Mouse (Mus musculus): ENCODE measurements around the gene Tm7sf3. TPM values are rescaled to one million over a fixed set of nuclear protein-coding genes. Genes with fewer than 3 reads are reported as not detected.

Tm7sf3 gene
- polyA plus RNA-seq, 1 experiment from 2014 or later: 21.9 TPM

DNA sequence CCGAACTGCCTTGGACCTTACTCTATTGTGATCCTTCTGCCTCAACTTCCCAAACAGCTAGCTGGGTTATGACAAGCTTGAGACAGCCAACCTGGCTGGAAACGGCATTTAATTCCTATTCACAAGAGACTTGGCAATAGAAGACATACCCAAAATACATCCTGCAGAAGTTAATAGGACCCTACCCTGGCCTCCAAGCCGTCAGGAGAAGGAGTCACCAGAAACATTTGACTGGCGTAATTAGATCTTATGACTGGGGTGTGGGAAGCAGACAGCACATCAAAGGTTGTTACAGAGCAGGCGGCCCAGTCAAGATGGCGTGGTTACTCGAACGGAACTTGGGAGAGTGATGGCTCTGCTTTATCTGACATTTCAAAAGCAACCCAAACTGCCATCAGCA lies 10.8 kb downstream of the Tm7sf3 start:
- Histone ChIP-seq H3K27ac (ENCODE audit: low read length) (peak overlapping the region; percentile 90), H3K4me1 (ENCODE audit: control insufficient read depth, low read depth, low read length) (peaks cover 48% of the 10 kb centered on the region), H3K4me3 (ENCODE audit: low read depth, low read length) (peak overlapping the region; percentile 22; the same call in 1 of the 2 replicates), H3K9me3 (replicated peaks; ENCODE audit: control insufficient read depth, low read length) (no peaks in the 10 kb centered on the region), H3K9ac (ENCODE audit: low read depth, low read length) (peak overlapping the region; percentile 49), H3K36me3 (ENCODE audit: control insufficient read depth, insufficient read depth) (no peaks in the 10 kb centered on the region), H3K27me3 (ENCODE audit: control insufficient read depth, insufficient read depth, low read depth, low read length) (no peaks in the 10 kb centered on the region), H3K4me2 (ENCODE audit: low read depth, low read length) (peak overlapping the region; percentile 87)
- no peak for ATAC-seq (ENCODE audit: low read depth)
- WGBS (ENCODE audit: insufficient replicate concordance): 38% methylated on average over 8 of the region's 8 CpGs

DNA sequence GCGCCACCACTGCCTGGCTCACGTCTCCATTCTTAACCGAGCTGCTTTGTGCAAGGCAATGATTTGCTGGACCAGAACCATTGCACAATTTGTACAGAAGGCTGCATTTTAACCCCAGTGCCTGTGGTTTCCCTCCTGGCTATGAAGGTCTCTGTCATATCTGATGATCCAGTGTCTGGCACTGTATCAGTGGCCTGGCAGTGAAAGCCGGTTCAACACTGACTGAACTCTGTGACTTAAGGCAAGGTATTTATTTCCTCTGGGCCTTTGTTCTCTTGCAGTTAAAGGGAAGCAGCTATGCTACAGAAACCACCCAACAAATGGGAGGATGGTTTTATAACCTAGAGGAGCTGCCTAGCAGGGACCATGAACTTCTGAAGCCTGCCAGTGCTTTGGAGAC lies 11.7 kb downstream of the Tm7sf3 start:
- peak overlapping the region; percentile 87 for H3K4me2 ChIP-seq (ENCODE audit: low read depth, low read length)
- H3K27ac ChIP-seq (ENCODE audit: low read length): peak overlapping the region; percentile 90
- H3K9ac ChIP-seq (ENCODE audit: low read depth, low read length): peak overlapping the region; percentile 38
- H3K4me1 ChIP-seq (ENCODE audit: control insufficient read depth, low read depth, low read length): peaks cover 48% of the 10 kb centered on the region
- WGBS (ENCODE audit: insufficient replicate concordance): 38% methylated on average over 4 of the region's 4 CpGs
- H3K27me3 ChIP-seq (ENCODE audit: control insufficient read depth, insufficient read depth, low read depth, low read length): no peaks in the 10 kb centered on the region
- ATAC-seq (ENCODE audit: low read depth): no peak
- no peaks in the 10 kb centered on the region for H3K36me3 ChIP-seq (ENCODE audit: control insufficient read depth, insufficient read depth)
- H3K9me3 ChIP-seq (replicated peaks; ENCODE audit: control insufficient read depth, low read length): no peaks in the 10 kb centered on the region
- no peak overlapping the region for H3K4me3 ChIP-seq (ENCODE audit: low read depth, low read length)

DNA sequence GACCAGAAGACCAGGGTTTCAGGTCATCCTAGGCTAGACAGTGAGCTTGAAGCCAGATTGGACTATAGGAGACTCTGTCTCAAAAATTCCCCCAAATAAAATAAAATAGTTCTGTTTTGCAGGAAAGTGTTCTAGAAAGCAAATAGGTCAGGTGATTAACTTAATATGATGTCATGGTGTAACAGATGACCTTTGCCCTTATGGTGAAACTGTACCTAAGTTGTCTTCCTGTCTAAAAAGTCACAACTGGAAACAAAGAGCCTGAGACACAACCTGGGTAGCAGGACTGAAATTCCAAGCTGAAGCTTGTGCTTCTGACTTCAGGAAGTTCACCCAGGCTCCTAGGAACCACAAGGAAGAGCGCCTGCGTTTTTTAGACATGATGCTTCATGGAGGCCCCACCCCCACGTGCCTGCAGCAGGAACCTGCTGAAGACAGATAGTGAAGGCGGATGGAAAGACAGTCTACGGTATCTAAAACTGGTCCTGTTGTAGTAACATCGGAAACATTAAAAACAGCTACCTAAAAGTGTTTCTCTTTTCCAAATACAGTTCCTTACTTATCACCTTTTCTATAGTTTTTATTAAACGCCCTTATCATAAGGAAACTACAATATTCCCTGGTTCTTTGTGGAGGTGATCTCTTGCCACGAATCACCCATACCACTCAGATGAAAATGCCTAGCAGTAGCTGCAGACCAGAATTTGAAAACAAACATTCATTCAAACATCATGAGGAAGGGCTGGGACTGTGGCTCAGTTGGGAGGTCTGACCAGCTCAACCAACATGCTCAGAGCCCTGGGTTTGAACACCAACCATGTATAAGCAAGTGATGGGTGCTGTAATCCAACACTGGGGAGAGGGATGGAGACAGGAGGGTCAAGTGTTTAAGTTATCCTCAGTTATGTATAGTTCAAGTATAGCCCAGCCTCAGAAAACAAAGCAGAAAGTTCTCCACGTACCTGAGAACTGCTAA lies 12.6 kb downstream of the Tm7sf3 start:
- Histone ChIP-seq H3K9me3 (replicated peaks; ENCODE audit: control insufficient read depth, low read length) (no peaks in the 10 kb centered on the region), H3K27me3 (ENCODE audit: control insufficient read depth, insufficient read depth, low read depth, low read length) (no peaks in the 10 kb centered on the region), H3K27ac (ENCODE audit: low read length) (peak overlapping the region; percentile 90), H3K9ac (ENCODE audit: low read depth, low read length) (peak overlapping the region; percentile 38), H3K4me1 (ENCODE audit: control insufficient read depth, low read depth, low read length) (peaks cover 47% of the 10 kb centered on the region), H3K4me3 (ENCODE audit: low read depth, low read length) (peak overlapping the region; percentile 18), H3K36me3 (ENCODE audit: control insufficient read depth, insufficient read depth) (no peaks in the 10 kb centered on the region), H3K4me2 (ENCODE audit: low read depth, low read length) (peak overlapping the region; percentile 87)
- ATAC-seq (ENCODE audit: low read depth): peak; percentile 74
- WGBS (ENCODE audit: insufficient replicate concordance): 27% methylated on average over 9 of the region's 9 CpGs

DNA sequence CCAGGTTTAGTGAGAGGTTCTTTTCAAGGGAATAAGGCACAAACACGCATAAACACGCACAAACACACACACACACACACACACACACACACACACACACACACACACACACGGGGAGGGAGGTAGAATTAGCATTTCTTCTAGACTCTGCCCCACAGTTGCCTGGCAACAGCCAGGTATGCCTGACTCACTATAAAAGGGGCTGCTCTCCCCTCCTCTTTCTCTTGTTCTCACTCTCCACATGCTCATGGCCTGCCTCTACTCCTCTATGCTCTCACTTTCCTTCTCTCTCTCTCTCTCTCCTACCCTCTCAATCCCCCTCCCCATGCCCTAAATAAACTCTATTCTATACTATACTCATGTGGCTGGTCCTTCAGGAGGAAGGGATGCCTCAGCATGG lies 14.5 kb downstream of the Tm7sf3 start:
- peaks cover 40% of the 10 kb centered on the region for H3K4me1 ChIP-seq (ENCODE audit: control insufficient read depth, low read depth, low read length)
- no peak overlapping the region for H3K4me3 ChIP-seq (ENCODE audit: low read depth, low read length)
- 0 out of 2 replicates have a peak overlapping the region, but pooled peaks have one; percentile 18 for H3K27ac ChIP-seq (ENCODE audit: low read length)
- no peak overlapping the region for H3K4me2 ChIP-seq (ENCODE audit: low read depth, low read length)
- no peaks in the 10 kb centered on the region for H3K9me3 ChIP-seq (replicated peaks; ENCODE audit: control insufficient read depth, low read length)
- no peaks in the 10 kb centered on the region for H3K27me3 ChIP-seq (ENCODE audit: control insufficient read depth, insufficient read depth, low read depth, low read length)
- H3K9ac ChIP-seq (ENCODE audit: low read depth, low read length): no peak overlapping the region
- 69% methylated on average over 3 of the region's 3 CpGs for WGBS (ENCODE audit: insufficient replicate concordance)
- peaks cover 9% of the 10 kb centered on the region for H3K36me3 ChIP-seq (ENCODE audit: control insufficient read depth, insufficient read depth)
- no peak for ATAC-seq (ENCODE audit: low read depth)

DNA sequence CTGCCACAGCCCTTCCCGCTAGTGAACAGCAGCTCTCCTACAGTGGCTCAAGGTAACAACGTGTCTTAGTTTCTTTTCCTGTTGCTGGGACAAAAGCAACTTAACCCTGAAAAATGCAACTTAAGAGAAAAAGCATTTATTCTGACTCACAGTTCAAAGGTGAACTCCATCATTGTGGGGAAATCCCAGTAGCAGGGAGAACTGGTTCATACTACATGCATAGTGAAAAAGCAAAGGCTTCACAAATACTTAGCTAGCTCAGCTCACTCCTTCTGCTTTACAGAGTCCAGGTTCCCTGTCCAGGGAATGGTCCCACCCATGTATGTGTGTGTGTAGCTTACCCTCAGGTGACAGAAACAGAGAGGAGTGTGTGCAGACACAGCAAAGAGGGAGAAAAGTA lies 26.0 kb downstream of the Tm7sf3 start:
- peaks cover 35% of the 10 kb centered on the region for H3K4me1 ChIP-seq (ENCODE audit: control insufficient read depth, low read depth, low read length)
- H3K9ac ChIP-seq (ENCODE audit: low read depth, low read length): no peak overlapping the region
- WGBS (ENCODE audit: insufficient replicate concordance): 87% methylated on average over 2 of the region's 2 CpGs
- H3K4me3 ChIP-seq (ENCODE audit: low read depth, low read length): no peak overlapping the region
- H3K36me3 ChIP-seq (ENCODE audit: control insufficient read depth, insufficient read depth): peaks cover 55% of the 10 kb centered on the region
- H3K27ac ChIP-seq (ENCODE audit: low read length): no peak overlapping the region
- H3K27me3 ChIP-seq (ENCODE audit: control insufficient read depth, insufficient read depth, low read depth, low read length): no peaks in the 10 kb centered on the region
- no peak for ATAC-seq (ENCODE audit: low read depth)
- H3K4me2 ChIP-seq (ENCODE audit: low read depth, low read length): no peak overlapping the region
- H3K9me3 ChIP-seq (replicated peaks; ENCODE audit: control insufficient read depth, low read length): no peaks in the 10 kb centered on the region

DNA sequence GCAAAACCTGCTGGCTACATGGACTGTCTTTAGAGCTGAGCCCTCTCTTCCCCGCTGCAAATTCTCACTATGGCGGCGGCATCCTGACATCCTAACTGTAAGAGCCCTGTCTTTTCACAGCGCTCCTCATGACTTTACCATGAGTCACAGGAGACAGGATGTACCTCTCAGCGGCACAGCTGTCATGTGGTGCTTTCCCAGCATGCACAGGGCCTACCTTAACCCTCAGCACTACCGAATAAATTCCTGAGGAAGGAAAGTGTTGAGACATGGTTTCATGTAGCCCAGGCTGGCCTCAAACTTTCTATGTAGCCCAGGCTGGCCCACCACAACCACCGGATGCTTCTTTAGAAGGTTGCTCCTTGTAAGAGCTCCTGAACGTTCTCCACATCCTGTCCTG lies 26.7 kb downstream of the Tm7sf3 start:
- Histone ChIP-seq H3K9me3 (replicated peaks; ENCODE audit: control insufficient read depth, low read length) (no peaks in the 10 kb centered on the region), H3K9ac (ENCODE audit: low read depth, low read length) (no peak overlapping the region), H3K4me1 (ENCODE audit: control insufficient read depth, low read depth, low read length) (peaks cover 37% of the 10 kb centered on the region), H3K4me2 (ENCODE audit: low read depth, low read length) (no peak overlapping the region), H3K27me3 (ENCODE audit: control insufficient read depth, insufficient read depth, low read depth, low read length) (no peaks in the 10 kb centered on the region), H3K4me3 (ENCODE audit: low read depth, low read length) (no peak overlapping the region), H3K36me3 (ENCODE audit: control insufficient read depth, insufficient read depth) (peaks cover 53% of the 10 kb centered on the region), H3K27ac (ENCODE audit: low read length) (no peak overlapping the region)
- WGBS (ENCODE audit: insufficient replicate concordance): 88% methylated on average over 8 of the region's 8 CpGs
- no peak for ATAC-seq (ENCODE audit: low read depth)

DNA sequence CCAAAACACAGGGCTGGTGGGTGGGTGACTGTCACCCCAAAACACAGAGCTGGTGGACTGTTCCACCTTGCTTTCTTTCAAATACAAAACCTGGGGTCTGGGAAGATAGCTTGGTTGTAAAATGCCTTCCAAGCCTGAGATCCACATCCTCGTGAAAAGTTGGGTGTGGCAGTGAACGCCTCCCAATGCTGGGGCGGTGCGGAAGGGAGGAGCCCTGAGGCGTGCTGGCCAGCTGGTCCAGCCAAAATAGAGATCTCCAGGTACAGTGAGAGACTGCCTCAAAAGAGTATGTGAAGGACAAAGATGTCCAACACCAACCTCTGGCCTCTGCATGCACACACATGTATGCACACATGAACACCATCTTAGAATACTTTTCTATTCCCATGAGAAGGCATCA lies 28.1 kb downstream of the Tm7sf3 start:
- Histone ChIP-seq H3K27me3 (ENCODE audit: control insufficient read depth, insufficient read depth, low read depth, low read length) (no peaks in the 10 kb centered on the region), H3K4me2 (ENCODE audit: low read depth, low read length) (peak overlapping the region; percentile 41), H3K4me1 (ENCODE audit: control insufficient read depth, low read depth, low read length) (peaks cover 51% of the 10 kb centered on the region), H3K9ac (ENCODE audit: low read depth, low read length) (no peak overlapping the region), H3K36me3 (ENCODE audit: control insufficient read depth, insufficient read depth) (peaks cover 52% of the 10 kb centered on the region), H3K27ac (ENCODE audit: low read length) (peak overlapping the region; percentile 51), H3K9me3 (replicated peaks; ENCODE audit: control insufficient read depth, low read length) (no peaks in the 10 kb centered on the region), H3K4me3 (ENCODE audit: low read depth, low read length) (no peak overlapping the region)
- 54% methylated on average over 5 of the region's 5 CpGs for WGBS (ENCODE audit: insufficient replicate concordance)
- ATAC-seq (ENCODE audit: low read depth): peak; percentile 74

DNA sequence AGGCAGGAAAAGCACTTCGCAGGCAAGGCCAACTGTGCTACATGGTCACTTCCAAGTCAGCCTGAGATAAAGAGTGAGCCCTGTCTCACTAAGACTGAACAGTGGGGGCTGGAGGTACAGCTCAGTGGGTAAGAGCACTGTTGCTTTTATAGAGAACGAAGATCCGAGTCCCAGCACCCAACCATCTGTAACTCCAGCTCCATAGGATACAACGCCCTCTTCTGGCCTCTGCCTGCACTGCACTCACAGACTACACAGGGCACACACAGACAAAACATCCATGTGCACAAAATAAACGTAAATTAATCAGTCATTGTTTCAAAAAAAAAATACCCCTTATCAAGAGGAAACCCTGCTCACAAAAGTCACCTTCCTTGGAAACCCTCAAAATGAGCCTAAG lies 28.7 kb downstream of the Tm7sf3 start:
- Histone ChIP-seq H3K9ac (ENCODE audit: low read depth, low read length) (no peak overlapping the region), H3K36me3 (ENCODE audit: control insufficient read depth, insufficient read depth) (peaks cover 54% of the 10 kb centered on the region), H3K4me2 (ENCODE audit: low read depth, low read length) (no peak overlapping the region; the same call in 1 of the 2 replicates), H3K4me3 (ENCODE audit: low read depth, low read length) (no peak overlapping the region), H3K27ac (ENCODE audit: low read length) (peak overlapping the region; percentile 51), H3K27me3 (ENCODE audit: control insufficient read depth, insufficient read depth, low read depth, low read length) (no peaks in the 10 kb centered on the region), H3K4me1 (ENCODE audit: control insufficient read depth, low read depth, low read length) (peaks cover 52% of the 10 kb centered on the region), H3K9me3 (replicated peaks; ENCODE audit: control insufficient read depth, low read length) (no peaks in the 10 kb centered on the region)
- WGBS (ENCODE audit: insufficient replicate concordance): 85% methylated on average over 5 of the region's 5 CpGs
- no peak for ATAC-seq (ENCODE audit: low read depth)

DNA sequence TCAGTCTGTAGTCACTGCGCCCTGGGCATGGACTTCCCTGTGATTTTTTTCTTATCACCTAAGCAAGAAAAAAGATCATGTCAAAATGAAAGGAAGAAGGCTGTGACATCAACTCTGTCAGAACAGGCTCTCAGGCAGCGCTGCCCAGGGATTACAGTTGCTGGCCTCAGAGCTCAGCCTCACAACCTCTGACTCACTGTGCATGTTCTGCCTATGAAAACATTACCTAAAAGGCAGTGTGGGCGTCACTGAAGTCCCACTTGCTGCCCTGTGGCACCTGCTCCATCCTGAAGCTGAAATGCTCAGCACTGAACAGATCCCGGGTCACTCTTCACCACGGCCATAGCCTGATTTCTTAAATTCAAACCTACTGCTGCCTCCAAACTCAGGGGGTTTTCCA lies 29.9 kb downstream of the Tm7sf3 start:
- peaks cover 52% of the 10 kb centered on the region for H3K4me1 ChIP-seq (ENCODE audit: control insufficient read depth, low read depth, low read length)
- 92% methylated on average over 5 of the region's 5 CpGs for WGBS (ENCODE audit: insufficient replicate concordance)
- H3K9me3 ChIP-seq (replicated peaks; ENCODE audit: control insufficient read depth, low read length): no peaks in the 10 kb centered on the region
- H3K4me3 ChIP-seq (ENCODE audit: low read depth, low read length): no peak overlapping the region
- H3K27me3 ChIP-seq (ENCODE audit: control insufficient read depth, insufficient read depth, low read depth, low read length): no peaks in the 10 kb centered on the region
- H3K4me2 ChIP-seq (ENCODE audit: low read depth, low read length): no peak overlapping the region
- no peak for ATAC-seq (ENCODE audit: low read depth)
- H3K9ac ChIP-seq (ENCODE audit: low read depth, low read length): no peak overlapping the region; the same call in 1 of the 2 replicates
- H3K36me3 ChIP-seq (ENCODE audit: control insufficient read depth, insufficient read depth): peaks cover 45% of the 10 kb centered on the region
- H3K27ac ChIP-seq (ENCODE audit: low read length): peak overlapping the region; percentile 98

Data from liver, embryonic 16.5 days (tissue).